Mouse (Mus musculus) kidney, embryonic 16.5 days (tissue): Measurements from ENCODE around the gene Zfp592. TPM values are rescaled to one million over a fixed set of nuclear protein-coding genes. Genes with fewer than 3 reads are reported as not detected.
"Not testable (repeated sequence)": the region's sequence is repeated elsewhere in the genome, so short reads cannot be mapped to it uniquely, and the experiment has no call there.

Experiments used
- ATAC-seq: fragments of 200-750 bp; cut with Nextera tagmentation; 2 replicates; pipeline ENCODE4 v1.8.0; 2017; ENCODE audit warnings: moderate TSS enrichment; ENCODE audit not compliant: low FRiP score, low TSS enrichment
- H3K27ac ChIP-seq: fragments of 300-500 bp; sonication (generic); 2 replicates; pipeline ENCODE4 v1.5.1; 2014; ENCODE audit warnings: low read length
- H3K27me3 ChIP-seq: fragments of 300-500 bp; sonication (generic); 2 replicates; pipeline ENCODE4 v1.6.1; 2014; ENCODE audit warnings: low read length, control low read depth, mixed read lengths; ENCODE audit not compliant: insufficient read depth
- H3K36me3 ChIP-seq: fragments of 300-500 bp; sonication (generic); 2 replicates; pipeline ENCODE4 v1.6.1; 2014; ENCODE audit warnings: low read length, control low read depth, mixed read lengths; ENCODE audit not compliant: insufficient read depth
- H3K4me1 ChIP-seq: fragments of 300-500 bp; sonication (generic); 2 replicates; pipeline ENCODE4 v1.6.1; 2014; ENCODE audit warnings: low read length, control low read depth, mixed read lengths; ENCODE audit not compliant: insufficient read depth
- H3K4me2 ChIP-seq: fragments of 300-500 bp; sonication (generic); replicated peaks from 2 replicates; pipeline ENCODE4 v1.6.1; 2014; ENCODE audit warnings: low read depth, low read length
- H3K4me3 ChIP-seq: fragments of 300-500 bp; sonication (generic); 2 replicates; pipeline ENCODE4 v1.5.1; 2014; ENCODE audit warnings: mild to moderate bottlenecking, low read length
- H3K9ac ChIP-seq: fragments of 300-500 bp; sonication (generic); replicated peaks from 2 replicates; pipeline ENCODE4 v1.6.1; 2014; ENCODE audit warnings: low read length
- H3K9me3 ChIP-seq: fragments of 300-500 bp; sonication (generic); 2 replicates; pipeline ENCODE4 v1.6.1; 2016; ENCODE audit warnings: low read length, control low read depth
- WGBS: fragments of 180-500 bp; shearing (Covaris S2); extraction: QIAGEN DNeasy Blood & Tissue Kit; methylation state at CpG from one replicate; pipeline ENCODE4 v1.1.7; 2014; 5-methylcytosine and 5-hydroxymethylcytosine counted together
- polyA plus RNA-seq: library from polyadenylated mRNA; unstranded; fragments of >200 nt; fragmentation: Nextera tagmentation; extraction: Ambion mirVana; gene quantifications from 2 replicates; pipeline ENCODE4 v1.2.1, GENCODE M21; 2015

The Zfp592 gene
- polyA plus RNA-seq, 1 experiment from 2014 or later: 12.0 TPM

GRCm38 (mm10) chr7:80971419-80971818 is 22.1 kb upstream of the Zfp592 start:
- Histone ChIP-seq H3K36me3 (no peaks in the 10 kb centered on the region), H3K9me3 (peaks cover 6% of the 10 kb centered on the region), H3K4me3 (no peak overlapping the region), H3K4me2 (no peak overlapping the region), H3K27me3 (no peaks in the 10 kb centered on the region), H3K9ac (no peak overlapping the region), H3K27ac (no peak overlapping the region), H3K4me1 (no peaks in the 10 kb centered on the region)
- WGBS: 74% methylated on average over 2 of the region's 2 CpGs
- ATAC-seq: no peak

- Histone ChIP-seq H3K4me1 (no peaks in the 10 kb centered on the region), H3K27ac (no peak overlapping the region), H3K36me3 (no peaks in the 10 kb centered on the region), H3K4me2 (no peak overlapping the region), H3K27me3 (no peaks in the 10 kb centered on the region), H3K4me3 (no peak overlapping the region), H3K9me3 (peaks cover 6% of the 10 kb centered on the region), H3K9ac (no peak overlapping the region)
- 84% methylated on average over 5 of the region's 5 CpGs for WGBS
- ATAC-seq: no peak
Observed at GRCm38 (mm10) chr7:80972082-80972481, 21.4 kb upstream of the Zfp592 start.

- not testable (repeated sequence) for ATAC-seq
- 59% methylated on average over 4 of the region's 4 CpGs for WGBS
Observed at GRCm38 (mm10) chr7:80972920-80973637, 20.4 kb upstream of the Zfp592 start.

GRCm38 (mm10) chr7:80973638-80974015 is 19.9 kb upstream of the Zfp592 start:
- WGBS: 43% methylated on average over 3 of the region's 3 CpGs
- not testable (repeated sequence) for H3K4me2 ChIP-seq, H3K4me3 ChIP-seq, H3K27me3 ChIP-seq, H3K9ac ChIP-seq, H3K4me1 ChIP-seq, ATAC-seq, H3K27ac ChIP-seq, H3K36me3 ChIP-seq, H3K9me3 ChIP-seq

More at GRCm38 (mm10) chr7:80972920-80973637, 20.4 kb upstream of the Zfp592 start:
- H3K9ac ChIP-seq, H3K4me1 ChIP-seq, H3K4me2 ChIP-seq, H3K4me3 ChIP-seq, H3K27ac ChIP-seq, H3K27me3 ChIP-seq, H3K9me3 ChIP-seq, H3K36me3 ChIP-seq: not testable (repeated sequence)

GRCm38 (mm10) chr7:80980566-80980965 is 12.9 kb upstream of the Zfp592 start:
- Histone ChIP-seq H3K4me2 (no peak overlapping the region), H3K27ac (no peak overlapping the region), H3K9me3 (no peaks in the 10 kb centered on the region), H3K4me1 (no peaks in the 10 kb centered on the region), H3K27me3 (no peaks in the 10 kb centered on the region), H3K36me3 (no peaks in the 10 kb centered on the region), H3K9ac (no peak overlapping the region), H3K4me3 (no peak overlapping the region)
- 88% methylated on average over 11 of the region's 11 CpGs for WGBS
- no peak for ATAC-seq

GRCm38 (mm10) chr7:80986458-80987187 is 6.9 kb upstream of the Zfp592 start:
- Histone ChIP-seq H3K9ac (no peak overlapping the region), H3K27ac (peak overlapping the region; percentile 50; the same call in 1 of the 2 replicates), H3K4me3 (no peak overlapping the region), H3K4me1 (peaks cover 15% of the 10 kb centered on the region), H3K36me3 (0 out of 2 replicates have a peak, but pooled peaks cover 2% of the 10 kb centered on the region), H3K27me3 (no peaks in the 10 kb centered on the region), H3K9me3 (no peaks in the 10 kb centered on the region), H3K4me2 (no peak overlapping the region)
- ATAC-seq: 0 out of 2 replicates have a peak, but pooled peaks have one; percentile 14
- WGBS: 40% methylated on average over 6 of the region's 6 CpGs

- H3K4me1 ChIP-seq: peaks cover 25% of the 10 kb centered on the region
- H3K4me2 ChIP-seq: no peak overlapping the region
- H3K36me3 ChIP-seq: 0 out of 2 replicates have a peak, but pooled peaks cover 2% of the 10 kb centered on the region
- H3K9me3 ChIP-seq: no peaks in the 10 kb centered on the region
- no peaks in the 10 kb centered on the region for H3K27me3 ChIP-seq
- no peak overlapping the region for H3K27ac ChIP-seq
- no peak for ATAC-seq
- H3K4me3 ChIP-seq: no peak overlapping the region
- WGBS: 50% methylated on average over 4 of the region's 4 CpGs
- H3K9ac ChIP-seq: no peak overlapping the region
Observed at GRCm38 (mm10) chr7:80987805-80988625, 5.5 kb upstream of the Zfp592 start.

GRCm38 (mm10) chr7:80990276-80990675 is 3.2 kb upstream of the Zfp592 start:
- no peak for ATAC-seq
- Histone ChIP-seq H3K4me1 (peaks cover 34% of the 10 kb centered on the region), H3K4me2 (no peak overlapping the region), H3K27ac (no peak overlapping the region), H3K9ac (no peak overlapping the region), H3K27me3 (no peaks in the 10 kb centered on the region), H3K36me3 (0 out of 2 replicates have a peak, but pooled peaks cover 2% of the 10 kb centered on the region), H3K4me3 (no peak overlapping the region), H3K9me3 (no peaks in the 10 kb centered on the region)
- 96% methylated on average over 6 of the region's 6 CpGs for WGBS

- Histone ChIP-seq H3K4me1 (peaks cover 42% of the 10 kb centered on the region), H3K9ac (no peak overlapping the region), H3K4me3 (peak overlapping the region; percentile 97), H3K27me3 (no peaks in the 10 kb centered on the region), H3K4me2 (peak overlapping the region; percentile 93), H3K9me3 (no peaks in the 10 kb centered on the region), H3K36me3 (0 out of 2 replicates have a peak, but pooled peaks cover 2% of the 10 kb centered on the region), H3K27ac (no peak overlapping the region; the same call in 1 of the 2 replicates)
- no peak for ATAC-seq
- WGBS: 92% methylated on average over 5 of the region's 5 CpGs
Observed at GRCm38 (mm10) chr7:80991589-80991988, 1.9 kb upstream of the Zfp592 start.
